Mouse (Mus musculus) adrenal gland, adult 8-10 months (tissue): ENCODE measurements around the gene Rnd1. TPM values are rescaled to one million over a fixed set of nuclear protein-coding genes. Genes with fewer than 3 reads are reported as not detected.

Source experiments
- DNase-seq: peaks from one replicate; pipeline ENCODE4 v3.0.0; 2022
- total RNA-seq, 4 experiments: library from RNA; stranded (reverse); gene quantifications; 2 replicates each; pipeline ENCODE4 v1.2.4; 2022

Gene Rnd1
- total RNA-seq, 4 experiments from 2014 or later: 2.5 to 9.7 (median 4.0) TPM

DNA sequence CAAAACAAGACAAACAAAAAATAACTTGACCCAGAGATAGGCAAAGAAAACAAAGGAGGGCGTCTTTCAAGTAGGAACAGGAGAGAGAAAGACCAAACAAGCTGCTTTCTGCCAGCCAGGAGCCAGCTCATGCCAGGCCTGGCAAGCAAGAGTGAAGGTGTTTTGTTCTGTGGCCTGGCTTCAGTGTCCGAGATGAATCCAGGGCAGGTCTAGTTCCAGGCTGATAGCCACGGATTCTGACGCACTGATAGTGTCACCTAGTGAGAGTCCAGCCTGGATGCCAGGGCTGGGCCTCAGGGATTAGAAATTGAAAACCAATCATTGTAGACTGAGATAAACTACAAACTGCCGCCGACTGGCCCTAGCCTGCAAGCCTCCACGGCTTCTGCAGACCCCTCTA, 716 bp upstream of the Rnd1 start:
- no peak for DNase-seq

GRCm38 (mm10) chr15:98676471-98676870, 790 bp downstream of the Rnd1 start:
- DNase-seq: no peak

DNA sequence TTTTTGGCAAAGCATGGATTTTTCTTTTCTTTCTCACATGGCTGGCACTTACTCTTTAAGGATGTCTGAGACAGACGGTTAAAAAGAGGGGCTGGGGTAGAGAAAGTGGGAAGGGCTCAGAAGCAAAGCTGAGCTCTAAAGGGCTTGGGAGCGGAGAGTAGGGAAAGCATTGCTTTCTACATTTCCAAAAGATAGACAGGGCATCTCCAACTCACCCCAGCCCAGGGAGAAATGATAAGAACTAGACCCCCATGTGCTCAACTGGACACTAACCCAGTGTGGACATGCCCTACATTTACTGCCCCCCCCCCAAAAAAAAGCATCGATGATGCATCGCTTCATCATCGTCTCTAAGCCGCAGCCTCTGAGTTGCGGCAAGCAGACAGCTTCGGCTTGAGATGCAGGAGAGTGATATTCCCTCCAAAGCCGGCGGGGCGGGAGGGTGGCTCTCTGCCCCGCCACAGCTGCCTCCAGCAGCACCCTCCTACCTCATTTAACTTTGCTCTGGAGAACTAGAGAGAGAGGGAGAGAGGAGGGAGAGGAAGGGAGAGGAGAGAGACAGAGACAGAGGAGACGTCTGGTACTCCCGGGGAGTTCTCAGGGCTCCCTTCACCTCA, 1.5 kb downstream of the Rnd1 start:
- no peak for DNase-seq

DNA sequence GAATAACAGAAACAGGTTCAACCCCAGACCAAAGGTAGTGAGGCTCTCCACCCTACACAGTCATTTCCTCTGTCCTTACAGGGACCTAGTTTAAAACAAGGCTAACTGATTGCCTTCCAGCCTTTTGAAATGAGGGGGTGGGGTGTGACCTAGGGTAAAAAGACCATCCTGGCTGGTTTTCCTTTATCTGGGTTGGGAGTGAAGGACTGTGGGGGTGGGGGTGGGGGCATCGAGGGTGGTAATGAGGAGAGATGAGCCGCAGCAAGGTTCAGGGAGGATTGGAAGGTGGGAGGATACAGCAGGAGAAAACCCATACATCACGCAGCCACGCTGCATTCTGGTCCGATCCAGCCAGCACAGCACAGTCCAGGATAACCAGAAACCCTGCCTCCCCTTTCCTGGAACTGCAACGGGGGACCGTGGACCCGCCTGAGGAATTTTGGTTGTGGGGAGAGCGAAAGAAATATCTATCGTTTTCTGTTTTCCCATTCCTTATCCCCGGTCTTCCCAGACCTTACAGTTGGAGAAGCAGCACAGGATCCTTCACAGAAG, 2.2 kb downstream of the Rnd1 start:
- DNase-seq: no peak

DNA sequence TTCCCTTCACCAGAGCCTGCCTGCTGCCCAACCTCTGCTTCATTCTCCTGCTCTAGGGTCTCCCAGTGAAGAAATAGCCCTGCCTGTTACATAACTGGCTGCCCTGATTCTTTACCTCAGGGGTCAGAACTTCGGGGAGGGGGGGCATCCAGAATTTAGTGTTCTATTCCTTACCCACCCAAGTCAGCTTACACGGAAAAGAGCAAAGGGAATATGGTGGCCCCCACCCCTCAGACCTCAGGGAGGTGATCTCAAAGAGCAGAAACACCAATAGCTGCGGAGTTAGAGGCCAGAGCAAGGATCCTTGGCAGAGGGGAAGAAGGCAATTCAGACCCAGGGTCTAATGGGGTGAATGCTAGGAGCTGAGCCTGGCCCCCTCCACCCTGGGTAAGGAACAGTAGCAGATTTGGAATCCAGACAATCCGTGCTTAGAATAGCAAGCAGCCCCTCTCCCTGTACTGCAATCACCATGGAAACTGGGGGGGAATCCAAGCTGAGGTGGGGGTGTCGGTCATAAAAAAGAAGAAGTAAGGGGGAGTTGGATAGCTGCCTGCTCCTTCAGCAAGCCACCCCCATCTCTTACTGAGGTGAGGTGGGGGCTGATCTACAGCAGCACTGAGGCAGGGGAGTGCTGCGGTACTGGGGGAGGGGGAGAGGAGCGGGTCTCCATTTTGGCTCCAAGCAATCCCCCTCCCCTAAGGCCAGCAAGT, 2.8 kb downstream of the Rnd1 start:
- DNase-seq: no peak

DNA sequence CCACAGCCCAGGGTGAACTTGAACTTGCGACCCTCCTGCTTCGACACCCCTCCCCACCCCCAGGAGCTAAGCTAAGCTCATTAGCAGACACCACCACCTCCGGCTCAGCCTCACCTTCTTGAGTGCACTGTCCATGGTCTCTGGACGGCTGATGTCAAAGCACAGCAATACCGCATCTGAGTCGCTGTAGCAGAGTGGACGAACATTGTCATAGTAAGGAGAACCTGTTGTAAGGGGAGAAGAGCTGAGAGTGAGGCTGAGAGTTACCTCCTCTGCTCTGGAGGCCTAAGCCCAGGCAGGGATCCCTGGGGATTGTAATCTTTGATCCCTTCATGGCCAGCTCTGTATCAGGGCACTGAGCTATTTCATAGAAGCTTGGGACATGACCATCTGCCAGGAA, 3.5 kb downstream of the Rnd1 start:
- DNase-seq: no peak

DNA sequence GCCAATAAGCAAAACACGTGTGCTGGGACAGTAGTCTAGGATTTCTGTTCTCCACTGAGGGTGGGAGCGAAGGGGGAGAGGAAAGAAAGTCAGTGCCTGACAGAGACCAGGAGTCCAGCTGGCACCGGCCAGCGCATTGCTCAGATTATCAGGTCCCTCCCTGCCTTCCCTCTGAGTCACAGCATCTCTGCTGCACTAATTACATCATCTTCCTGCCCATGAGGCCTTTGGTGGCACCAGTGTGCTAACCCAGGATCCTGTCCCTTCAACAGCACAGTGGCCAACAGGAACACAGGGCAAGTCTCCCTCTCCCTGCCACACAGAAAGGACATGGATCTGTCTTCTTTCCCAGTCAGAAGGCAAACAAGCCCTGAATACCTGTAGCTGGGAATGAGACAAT, 4.7 kb downstream of the Rnd1 start:
- peak; percentile 48 for DNase-seq

- no peak for DNase-seq
Observed at GRCm38 (mm10) chr15:98664042-98664907, 13.0 kb downstream of the Rnd1 start.

DNA sequence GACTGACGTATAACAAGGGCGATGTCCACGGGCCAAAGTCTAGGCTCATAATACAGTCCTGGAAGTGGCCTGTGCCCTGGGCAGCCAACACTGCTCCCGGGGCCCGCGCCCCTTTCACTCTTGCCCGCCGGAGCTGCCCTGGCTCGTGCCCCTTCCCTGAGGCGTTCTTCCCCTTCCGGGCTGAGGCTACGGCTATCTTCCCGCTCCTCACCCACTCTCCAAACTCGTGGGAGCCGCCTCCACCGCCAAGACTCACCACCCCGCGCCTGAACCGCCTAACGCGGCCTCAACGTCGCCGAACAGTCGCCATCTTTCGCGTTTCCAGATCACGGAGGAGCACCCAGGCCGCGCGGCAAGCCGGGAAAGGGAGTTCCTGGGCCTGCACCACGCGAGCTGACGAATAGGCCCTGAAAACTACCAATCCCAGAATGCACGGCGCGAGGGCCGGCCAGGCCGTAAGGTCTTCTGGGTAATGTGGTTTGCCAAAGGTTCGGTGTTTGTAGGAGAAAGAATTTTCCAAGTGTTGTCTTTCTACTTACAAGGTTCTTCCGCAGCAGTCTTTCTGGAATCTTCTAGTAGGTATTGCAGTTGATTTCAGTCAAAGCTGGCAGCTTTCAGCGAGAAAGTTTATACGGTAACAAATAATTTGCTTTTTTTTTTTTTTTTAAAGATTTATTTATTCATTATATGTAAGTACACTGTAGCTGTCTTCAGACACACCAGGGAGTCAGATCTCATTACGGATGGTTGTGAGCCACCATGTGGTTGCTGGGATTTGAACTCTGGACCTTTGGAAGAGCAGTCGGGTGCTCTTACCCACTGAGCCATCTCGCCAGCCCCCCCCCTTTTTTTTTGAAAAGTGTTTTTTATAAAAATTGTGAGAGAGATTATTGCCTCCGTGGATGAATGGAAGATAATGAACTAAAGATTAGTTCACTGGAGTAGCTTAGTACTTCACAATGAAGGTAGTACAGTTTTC, 14.4 kb downstream of the Rnd1 start, which contains the start of gene Ddx23:
Gene Ddx23 (minus strand): TSS at position 328 of the 979 bp plus-strand sequence.
- DNase-seq: peak; percentile 94

GRCm38 (mm10) chr15:98662198-98662566, 15.1 kb downstream of the Rnd1 start:
- no peak for DNase-seq

DNA sequence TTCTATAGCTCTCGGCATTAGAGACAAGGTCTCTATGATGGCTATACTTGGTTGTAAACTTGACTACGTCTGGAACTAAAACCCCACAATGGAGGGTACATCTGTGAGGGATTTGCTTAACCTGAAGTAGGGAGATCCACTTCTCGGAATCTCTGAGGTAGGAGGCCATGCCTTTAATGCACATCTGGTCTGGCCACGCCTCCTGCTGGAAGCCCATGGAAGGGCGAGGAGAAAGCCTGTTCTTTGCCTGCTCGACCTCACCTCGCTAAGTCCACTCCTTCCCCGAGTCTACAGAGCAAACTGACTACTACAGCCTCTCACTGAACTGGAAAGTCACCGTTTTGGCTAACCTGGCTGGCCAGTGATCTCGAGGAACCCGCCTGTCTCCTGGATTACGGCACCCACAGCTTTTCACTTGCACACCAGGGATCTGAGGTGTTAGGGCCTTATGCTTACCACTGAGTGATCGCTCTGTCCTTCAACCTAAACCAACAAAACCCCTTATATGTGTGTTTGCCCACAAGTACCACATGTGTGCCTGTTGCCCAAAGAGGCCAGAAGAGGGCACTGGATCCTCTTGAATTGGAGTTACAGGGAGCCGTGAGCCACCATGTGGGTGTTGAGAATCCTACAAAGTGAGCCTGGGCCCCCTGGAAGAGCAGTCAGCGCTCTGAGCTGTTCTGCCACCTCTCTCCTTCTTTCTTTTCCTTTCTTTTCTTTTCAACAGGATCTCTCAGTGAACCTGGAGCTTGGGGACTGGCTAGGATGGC, 20.1 kb downstream of the Rnd1 start:
- DNase-seq: no peak

DNA sequence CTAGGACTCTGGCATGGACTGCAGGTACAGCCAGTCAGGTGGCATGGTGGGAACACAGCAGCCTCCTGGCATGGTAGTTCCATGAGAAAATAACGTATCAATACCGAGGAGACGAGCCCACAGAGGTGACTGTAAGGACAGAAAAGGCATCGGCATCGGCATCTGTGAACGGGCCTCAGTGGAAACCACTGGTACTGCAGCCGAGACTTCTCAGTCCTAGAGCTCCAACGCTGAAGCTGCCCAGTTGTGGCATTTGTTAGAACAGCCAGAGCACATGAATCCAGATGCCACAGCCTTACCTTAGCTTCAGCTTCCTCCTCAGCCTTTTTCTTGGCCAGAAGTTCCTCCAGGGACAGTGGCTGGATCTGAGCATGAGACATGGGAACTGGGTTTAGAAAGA, 25.1 kb downstream of the Rnd1 start:
- no peak for DNase-seq

GRCm38 (mm10) chr15:98651431-98651830, 25.8 kb downstream of the Rnd1 start:
- no peak for DNase-seq

- DNase-seq: no peak
Observed at GRCm38 (mm10) chr15:98648071-98648470, 29.2 kb downstream of the Rnd1 start.

DNA sequence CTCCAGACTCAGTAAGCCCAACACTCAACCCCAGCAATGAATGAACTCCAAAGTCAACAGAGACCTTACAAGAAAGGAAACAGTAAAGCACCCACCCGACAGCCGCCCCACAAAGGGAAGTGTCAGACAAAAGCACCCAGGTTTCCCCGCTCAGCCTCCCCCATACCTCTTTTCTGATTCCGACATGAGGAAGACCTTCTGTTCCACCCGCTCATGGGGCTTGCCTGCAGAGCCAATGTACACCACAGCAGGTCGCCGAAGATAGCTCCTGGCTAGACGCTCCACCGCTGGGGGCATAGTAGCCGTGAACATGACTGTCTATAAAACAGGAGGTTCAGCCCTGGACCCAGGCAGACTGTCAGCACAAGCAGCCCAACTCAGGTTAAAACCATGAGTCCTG, 30.0 kb downstream of the Rnd1 start:
- no peak for DNase-seq

DNA sequence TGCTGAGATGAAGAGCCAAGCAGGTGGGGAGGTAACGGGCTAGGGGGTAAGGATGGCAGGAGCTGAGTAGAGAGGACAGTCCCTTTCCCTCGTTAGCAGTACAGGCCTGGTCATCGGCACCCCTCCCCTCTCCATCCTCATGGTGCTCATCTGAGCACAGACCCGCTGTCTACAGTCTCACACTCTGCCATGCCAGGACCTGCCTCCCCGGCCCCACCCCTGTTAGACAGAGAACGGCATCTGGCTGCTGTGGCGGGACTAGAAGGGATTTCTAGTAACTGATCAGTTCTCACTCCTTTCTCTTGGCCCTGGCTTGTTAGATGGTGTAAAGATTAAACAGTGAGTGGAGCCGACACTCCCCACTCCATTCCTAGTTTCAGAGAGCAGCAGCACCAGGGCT, 30.5 kb downstream of the Rnd1 start:
- no peak for DNase-seq

- DNase-seq: no peak
Observed at GRCm38 (mm10) chr15:98645057-98646026, 31.9 kb downstream of the Rnd1 start.

DNA sequence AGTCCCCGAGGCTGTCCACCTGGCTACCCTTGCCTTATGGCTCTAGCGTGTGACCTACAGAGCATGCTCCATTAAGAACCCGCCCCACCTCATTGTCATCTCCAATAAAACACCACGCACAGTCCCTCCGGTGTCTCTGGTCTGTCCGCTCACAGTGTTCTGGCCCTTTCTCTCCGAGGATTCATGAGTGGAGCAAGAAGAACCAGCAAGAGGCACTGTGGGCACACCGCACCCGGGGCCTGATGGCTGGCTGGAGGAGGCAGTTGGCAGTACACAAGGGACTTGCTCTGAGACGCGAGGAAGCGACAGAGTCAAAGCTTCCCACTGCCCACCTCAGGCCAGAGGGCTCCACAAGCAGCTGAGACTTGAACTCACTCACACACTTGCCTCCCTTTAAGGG, 32.9 kb downstream of the Rnd1 start:
- no peak for DNase-seq

GRCm38 (mm10) chr15:98640157-98640556, 37.1 kb downstream of the Rnd1 start:
- DNase-seq: no peak

DNA sequence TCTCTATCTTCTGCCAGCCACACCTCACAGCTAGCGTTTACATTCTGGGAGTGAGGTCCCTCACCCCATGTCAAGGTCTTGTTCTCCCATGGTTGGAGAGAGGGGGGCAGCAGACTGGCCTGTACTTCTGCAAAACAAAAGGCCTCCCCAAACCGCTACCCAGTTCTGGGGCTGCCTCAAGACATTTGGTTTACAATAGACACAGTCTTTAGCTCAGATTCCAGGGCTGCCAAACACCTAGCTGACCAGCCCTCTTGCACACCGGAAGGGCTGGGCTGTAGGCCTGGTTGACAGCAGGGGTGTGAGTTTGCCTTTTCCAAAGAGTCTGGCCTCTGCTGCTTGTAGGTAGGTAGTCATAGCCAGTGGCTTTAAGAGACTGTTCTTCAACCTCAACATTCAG, 40.1 kb downstream of the Rnd1 start:
- DNase-seq: no peak
